Mouse (Mus musculus): ENCODE measurements around the gene Klf13. TPM values are rescaled to one million over a fixed set of nuclear protein-coding genes. Genes with fewer than 3 reads are reported as not detected.
A peak's percentile ranks its signal among the peaks of the same experiment; 100 is the strongest.

The Klf13 gene
- polyA plus RNA-seq, 1 experiment from 2014 or later: 31.1 TPM

GRCm38 (mm10) chr7:63912924-63913723 lies 25.6 kb downstream of the Klf13 start:
- Histone ChIP-seq H3K27me3 (replicated peaks; ENCODE audit: control insufficient read depth, insufficient read depth, low read length) (no peaks in the 10 kb centered on the region), H3K4me2 (ENCODE audit: low read length) (no peak overlapping the region), H3K9ac (replicated peaks; ENCODE audit: low read depth, low read length) (no peak overlapping the region), H3K9me3 (ENCODE audit: control insufficient read depth, low read length) (no peaks in the 10 kb centered on the region), H3K36me3 (ENCODE audit: control insufficient read depth, insufficient read depth) (no peaks in the 10 kb centered on the region), H3K27ac (ENCODE audit: low read length) (no peak overlapping the region), H3K4me3 (replicated peaks; ENCODE audit: low read length) (no peak overlapping the region), H3K4me1 (replicated peaks; ENCODE audit: control insufficient read depth, insufficient read depth, low read length) (peaks cover 42% of the 10 kb centered on the region)
- ATAC-seq: no peak
- WGBS: 27% methylated on average over 12 of the region's 12 CpGs

GRCm38 (mm10) chr7:63912234-63912810 lies 26.4 kb downstream of the Klf13 start:
- peak; percentile 37 for ATAC-seq
- H3K27me3 ChIP-seq (replicated peaks; ENCODE audit: control insufficient read depth, insufficient read depth, low read length): no peaks in the 10 kb centered on the region
- H3K4me1 ChIP-seq (replicated peaks; ENCODE audit: control insufficient read depth, insufficient read depth, low read length): peaks cover 36% of the 10 kb centered on the region
- no peaks in the 10 kb centered on the region for H3K36me3 ChIP-seq (ENCODE audit: control insufficient read depth, insufficient read depth)
- H3K9me3 ChIP-seq (ENCODE audit: control insufficient read depth, low read length): no peaks in the 10 kb centered on the region
- WGBS: 20% methylated on average over 7 of the region's 7 CpGs
- no peak overlapping the region for H3K4me2 ChIP-seq (ENCODE audit: low read length)
- H3K4me3 ChIP-seq (replicated peaks; ENCODE audit: low read length): no peak overlapping the region
- H3K9ac ChIP-seq (replicated peaks; ENCODE audit: low read depth, low read length): no peak overlapping the region
- peak overlapping the region; percentile 54 for H3K27ac ChIP-seq (ENCODE audit: low read length)

- H3K36me3 ChIP-seq (ENCODE audit: control insufficient read depth, insufficient read depth): no peaks in the 10 kb centered on the region
- H3K27me3 ChIP-seq (replicated peaks; ENCODE audit: control insufficient read depth, insufficient read depth, low read length): no peaks in the 10 kb centered on the region
- H3K9ac ChIP-seq (replicated peaks; ENCODE audit: low read depth, low read length): no peak overlapping the region
- H3K4me3 ChIP-seq (replicated peaks; ENCODE audit: low read length): no peak overlapping the region
- peak; percentile 43 for ATAC-seq
- H3K27ac ChIP-seq (ENCODE audit: low read length): peak overlapping the region; percentile 54
- peaks cover 35% of the 10 kb centered on the region for H3K4me1 ChIP-seq (replicated peaks; ENCODE audit: control insufficient read depth, insufficient read depth, low read length)
- WGBS: 45% methylated on average over 8 of the region's 8 CpGs
- H3K9me3 ChIP-seq (ENCODE audit: control insufficient read depth, low read length): no peaks in the 10 kb centered on the region
- H3K4me2 ChIP-seq (ENCODE audit: low read length): no peak overlapping the region
These were observed 27.1 kb downstream of the Klf13 start for GRCm38 (mm10) chr7:63911383-63912233.

- H3K4me2 ChIP-seq (ENCODE audit: low read length): no peak overlapping the region
- H3K4me3 ChIP-seq (replicated peaks; ENCODE audit: low read length): no peak overlapping the region
- 31% methylated on average over 4 of the region's 4 CpGs for WGBS
- peaks cover 35% of the 10 kb centered on the region for H3K4me1 ChIP-seq (replicated peaks; ENCODE audit: control insufficient read depth, insufficient read depth, low read length)
- H3K27me3 ChIP-seq (replicated peaks; ENCODE audit: control insufficient read depth, insufficient read depth, low read length): no peaks in the 10 kb centered on the region
- no peak for ATAC-seq
- no peak overlapping the region for H3K27ac ChIP-seq (ENCODE audit: low read length)
- H3K9ac ChIP-seq (replicated peaks; ENCODE audit: low read depth, low read length): no peak overlapping the region
- H3K36me3 ChIP-seq (ENCODE audit: control insufficient read depth, insufficient read depth): no peaks in the 10 kb centered on the region
- H3K9me3 ChIP-seq (ENCODE audit: control insufficient read depth, low read length): no peaks in the 10 kb centered on the region
These were observed 27.8 kb downstream of the Klf13 start for GRCm38 (mm10) chr7:63910912-63911311.

GRCm38 (mm10) chr7:63910225-63910624 lies 28.5 kb downstream of the Klf13 start:
- Histone ChIP-seq H3K4me3 (replicated peaks; ENCODE audit: low read length) (no peak overlapping the region), H3K4me2 (ENCODE audit: low read length) (no peak overlapping the region), H3K27me3 (replicated peaks; ENCODE audit: control insufficient read depth, insufficient read depth, low read length) (no peaks in the 10 kb centered on the region), H3K9me3 (ENCODE audit: control insufficient read depth, low read length) (no peaks in the 10 kb centered on the region), H3K27ac (ENCODE audit: low read length) (no peak overlapping the region), H3K4me1 (replicated peaks; ENCODE audit: control insufficient read depth, insufficient read depth, low read length) (peaks cover 35% of the 10 kb centered on the region), H3K9ac (replicated peaks; ENCODE audit: low read depth, low read length) (no peak overlapping the region), H3K36me3 (ENCODE audit: control insufficient read depth, insufficient read depth) (no peaks in the 10 kb centered on the region)
- ATAC-seq: no peak
- 72% methylated on average over 5 of the region's 5 CpGs for WGBS

GRCm38 (mm10) chr7:63908496-63909285 lies 30.0 kb downstream of the Klf13 start:
- Histone ChIP-seq H3K9ac (replicated peaks; ENCODE audit: low read depth, low read length) (no peak overlapping the region), H3K4me2 (ENCODE audit: low read length) (no peak overlapping the region), H3K4me1 (replicated peaks; ENCODE audit: control insufficient read depth, insufficient read depth, low read length) (peaks cover 42% of the 10 kb centered on the region), H3K27ac (ENCODE audit: low read length) (no peak overlapping the region; the same call in 1 of the 2 replicates), H3K9me3 (ENCODE audit: control insufficient read depth, low read length) (no peaks in the 10 kb centered on the region), H3K36me3 (ENCODE audit: control insufficient read depth, insufficient read depth) (no peaks in the 10 kb centered on the region), H3K4me3 (replicated peaks; ENCODE audit: low read length) (no peak overlapping the region), H3K27me3 (replicated peaks; ENCODE audit: control insufficient read depth, insufficient read depth, low read length) (no peaks in the 10 kb centered on the region)
- WGBS: 39% methylated on average over 10 of the region's 11 CpGs
- ATAC-seq: no peak

GRCm38 (mm10) chr7:63907778-63908495 lies 30.8 kb downstream of the Klf13 start:
- Histone ChIP-seq H3K4me2 (ENCODE audit: low read length) (no peak overlapping the region), H3K9ac (replicated peaks; ENCODE audit: low read depth, low read length) (no peak overlapping the region), H3K4me1 (replicated peaks; ENCODE audit: control insufficient read depth, insufficient read depth, low read length) (peaks cover 49% of the 10 kb centered on the region), H3K27ac (ENCODE audit: low read length) (no peak overlapping the region; the same call in 1 of the 2 replicates), H3K36me3 (ENCODE audit: control insufficient read depth, insufficient read depth) (no peaks in the 10 kb centered on the region), H3K27me3 (replicated peaks; ENCODE audit: control insufficient read depth, insufficient read depth, low read length) (no peaks in the 10 kb centered on the region), H3K4me3 (replicated peaks; ENCODE audit: low read length) (no peak overlapping the region), H3K9me3 (ENCODE audit: control insufficient read depth, low read length) (no peaks in the 10 kb centered on the region)
- ATAC-seq: no peak
- 77% methylated on average over 5 of the region's 5 CpGs for WGBS

- Histone ChIP-seq H3K27ac (ENCODE audit: low read length) (no peak overlapping the region), H3K9me3 (ENCODE audit: control insufficient read depth, low read length) (no peaks in the 10 kb centered on the region), H3K27me3 (replicated peaks; ENCODE audit: control insufficient read depth, insufficient read depth, low read length) (no peaks in the 10 kb centered on the region), H3K36me3 (ENCODE audit: control insufficient read depth, insufficient read depth) (no peaks in the 10 kb centered on the region), H3K4me2 (ENCODE audit: low read length) (no peak overlapping the region), H3K4me3 (replicated peaks; ENCODE audit: low read length) (no peak overlapping the region), H3K9ac (replicated peaks; ENCODE audit: low read depth, low read length) (no peak overlapping the region), H3K4me1 (replicated peaks; ENCODE audit: control insufficient read depth, insufficient read depth, low read length) (peaks cover 43% of the 10 kb centered on the region)
- WGBS: 87% methylated on average over 5 of the region's 5 CpGs
- no peak for ATAC-seq
These were observed 33.1 kb downstream of the Klf13 start for GRCm38 (mm10) chr7:63905642-63906041.
